Mouse (Mus musculus): ENCODE measurements at regions not wholly inside any gene's neighbourhood (a gene's known extent, or its start where the extent isn't known, plus 50 kb on each side); places are given as distances from the start of the nearest gene placed in this dataset.

DNA sequence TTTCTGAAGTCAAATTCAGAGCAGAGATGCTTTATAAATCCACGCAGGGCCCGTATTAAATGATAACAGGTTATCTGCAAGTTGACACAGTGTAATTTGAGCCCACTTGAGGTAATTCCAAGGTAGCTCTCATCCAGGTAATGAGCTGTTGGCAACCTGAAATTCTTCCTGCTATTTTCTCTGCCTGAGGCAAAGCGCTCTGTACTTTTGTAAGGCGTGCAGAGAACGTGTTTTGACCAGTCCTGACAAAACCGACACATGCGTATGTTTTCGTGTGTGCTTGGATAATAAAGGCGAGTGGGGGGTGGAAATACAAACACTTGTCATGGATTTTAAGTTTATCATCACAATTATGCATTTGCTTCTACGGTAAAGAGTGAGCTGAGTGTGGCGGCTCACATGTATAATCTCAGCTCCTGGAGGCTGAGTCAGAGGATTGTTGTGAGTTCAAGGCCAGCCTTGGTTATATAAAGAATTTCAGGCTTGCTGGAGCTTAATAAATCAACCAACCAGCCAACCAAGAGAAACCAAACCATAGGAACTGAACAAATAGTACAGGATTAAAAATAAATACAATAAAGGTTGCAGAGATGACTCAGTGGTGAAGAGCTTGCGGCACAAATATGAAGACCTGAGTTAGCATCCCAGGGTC lies 72.7 kb upstream of the Stt3b start:
- WGBS, result 90% methylated on average over 12 of the region's 12 CpGs
- TF ChIP-seq CTCF (IDR thresholded peaks at IDR 0.05), result no peak
- DNase-seq (ENCODE audit: low spot score) (no peak), ATAC-seq (ENCODE audit: low FRiP score) (no peak)
- no peak overlapping the region for H3K4me2 ChIP-seq (ENCODE audit: low read depth, low read length, poor library complexity, severe bottlenecking)
- no peaks in the 10 kb centered on the region for H3K9me3 ChIP-seq (ENCODE audit: low read length)
- H3K36me3 ChIP-seq (ENCODE audit: insufficient read depth, low read length), result no peaks in the 10 kb centered on the region
- H3K4me3 ChIP-seq (ENCODE audit: low read depth, low read length), result no peak overlapping the region
- H3K9ac ChIP-seq (replicated peaks; ENCODE audit: low read length, poor library complexity, severe bottlenecking), result no peak overlapping the region
- no peaks in the 10 kb centered on the region for H3K4me1 ChIP-seq (ENCODE audit: insufficient read depth, low read length)
- no peaks in the 10 kb centered on the region for H3K27me3 ChIP-seq (ENCODE audit: insufficient read depth, low read length)
- no peak overlapping the region for H3K27ac ChIP-seq (ENCODE audit: low read depth, low read length)

DNA sequence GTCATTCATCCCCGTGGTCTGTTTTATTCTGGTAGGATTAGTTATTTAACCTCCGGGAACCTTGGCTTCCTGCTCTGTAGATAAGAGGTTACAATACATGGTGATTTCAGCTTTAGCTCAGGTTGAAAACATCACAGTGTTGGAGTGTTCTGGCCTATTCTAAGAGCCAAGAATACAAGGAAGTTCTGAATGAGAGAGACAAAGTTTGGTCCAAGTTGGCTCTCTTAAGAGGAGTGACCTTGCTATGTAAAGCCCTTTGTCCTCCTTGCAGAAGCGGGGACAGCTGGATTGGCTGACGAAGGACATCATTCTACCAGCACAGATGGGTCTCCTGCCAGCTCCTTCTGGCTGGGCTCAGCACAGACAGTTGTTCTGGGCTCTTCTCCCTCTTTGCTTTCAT lies 73.7 kb upstream of the Stt3b start:
- Histone ChIP-seq H3K27ac (ENCODE audit: low read depth, low read length) (no peak overlapping the region), H3K36me3 (ENCODE audit: insufficient read depth, low read length) (no peaks in the 10 kb centered on the region), H3K4me3 (ENCODE audit: low read depth, low read length) (no peak overlapping the region), H3K4me2 (ENCODE audit: low read depth, low read length, poor library complexity, severe bottlenecking) (no peak overlapping the region), H3K4me1 (ENCODE audit: insufficient read depth, low read length) (no peaks in the 10 kb centered on the region), H3K9me3 (ENCODE audit: low read length) (no peaks in the 10 kb centered on the region), H3K27me3 (ENCODE audit: insufficient read depth, low read length) (no peaks in the 10 kb centered on the region), H3K9ac (replicated peaks; ENCODE audit: low read length, poor library complexity, severe bottlenecking) (no peak overlapping the region)
- DNase-seq (ENCODE audit: low spot score) (peak; percentile 54), ATAC-seq (ENCODE audit: low FRiP score) (no peak)
- no peak for TF ChIP-seq CTCF (IDR thresholded peaks at IDR 0.05)
- WGBS, result 68% methylated on average over 4 of the region's 4 CpGs

DNA sequence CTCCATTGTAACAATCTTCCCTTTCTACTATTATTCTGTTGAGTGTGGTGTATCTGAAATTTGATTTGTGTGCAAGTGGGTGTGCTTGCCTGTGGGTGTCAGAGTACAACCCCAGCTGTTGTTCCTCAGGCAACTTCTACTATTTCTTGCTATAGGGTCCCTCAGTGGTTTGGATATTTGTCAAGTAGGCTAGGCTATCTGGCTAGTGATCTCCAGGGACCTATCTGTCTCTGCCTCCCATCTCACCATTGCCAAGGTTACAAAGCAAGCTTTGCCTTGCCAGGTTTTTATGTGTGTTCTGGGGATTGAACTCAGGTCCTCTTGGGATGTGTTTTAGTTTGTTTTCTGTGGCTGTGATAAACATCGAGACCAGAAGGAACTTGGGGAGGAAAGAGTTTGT lies 74.1 kb upstream of the Stt3b start:
- Histone ChIP-seq H3K4me1 (ENCODE audit: insufficient read depth, low read length) (no peaks in the 10 kb centered on the region), H3K36me3 (ENCODE audit: insufficient read depth, low read length) (no peaks in the 10 kb centered on the region), H3K27me3 (ENCODE audit: insufficient read depth, low read length) (no peaks in the 10 kb centered on the region), H3K9ac (replicated peaks; ENCODE audit: low read length, poor library complexity, severe bottlenecking) (no peak overlapping the region), H3K9me3 (ENCODE audit: low read length) (no peaks in the 10 kb centered on the region), H3K4me2 (ENCODE audit: low read depth, low read length, poor library complexity, severe bottlenecking) (no peak overlapping the region), H3K27ac (ENCODE audit: low read depth, low read length) (no peak overlapping the region), H3K4me3 (ENCODE audit: low read depth, low read length) (no peak overlapping the region)
- TF ChIP-seq CTCF (IDR thresholded peaks at IDR 0.05), result no peak
- ATAC-seq (ENCODE audit: low FRiP score) (no peak), DNase-seq (ENCODE audit: low spot score) (peak; percentile 19)
- WGBS, result 97% methylated on average over 1 of the region's 1 CpGs

DNA sequence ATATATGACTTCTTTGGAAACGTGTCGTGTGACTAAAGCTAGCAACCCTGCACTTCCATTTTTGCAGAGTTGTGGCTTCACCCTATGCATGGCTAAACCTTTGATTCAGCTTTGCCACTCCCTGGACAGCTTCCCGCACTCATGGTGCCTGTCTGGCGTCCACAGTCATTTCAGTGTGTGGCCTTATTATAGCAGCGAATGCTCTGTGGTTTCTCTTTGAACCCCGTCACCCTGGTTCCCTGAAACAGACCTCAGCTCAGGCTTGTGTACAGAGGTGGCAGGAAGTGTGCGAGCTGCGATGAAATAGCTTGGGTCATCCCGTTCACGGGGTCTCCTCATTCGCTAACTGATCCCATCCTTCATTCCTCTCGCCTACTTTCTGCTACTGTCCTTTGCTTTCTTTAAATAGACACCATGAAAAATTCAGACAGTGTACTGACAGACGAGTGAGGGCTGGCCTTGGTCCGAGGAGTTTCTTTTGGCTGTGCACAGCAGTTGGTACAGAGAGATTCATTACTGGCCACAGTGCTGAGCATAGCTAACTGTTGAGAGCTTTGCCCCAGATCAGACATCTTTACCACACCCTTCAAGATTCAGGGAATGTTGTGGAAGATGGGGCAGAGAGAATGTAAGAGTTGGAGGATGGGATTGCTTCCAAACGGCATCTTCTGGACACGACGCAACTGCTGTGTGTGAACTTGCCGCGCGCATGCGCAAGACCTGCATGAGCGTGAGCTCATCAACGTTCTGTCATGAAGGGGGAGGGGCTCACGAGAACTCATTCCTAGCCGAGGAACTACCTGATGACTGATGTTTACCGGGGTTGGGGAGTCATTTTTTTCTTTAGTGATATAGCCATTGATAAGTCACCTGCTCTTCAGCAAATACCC lies 77.5 kb upstream of the Stt3b start:
- TF ChIP-seq CTCF (IDR thresholded peaks at IDR 0.05), result no peak
- Histone ChIP-seq H3K4me3 (ENCODE audit: low read depth, low read length) (no peak overlapping the region), H3K9me3 (ENCODE audit: low read length) (no peaks in the 10 kb centered on the region), H3K9ac (replicated peaks; ENCODE audit: low read length, poor library complexity, severe bottlenecking) (no peak overlapping the region), H3K36me3 (ENCODE audit: insufficient read depth, low read length) (no peaks in the 10 kb centered on the region), H3K4me1 (ENCODE audit: insufficient read depth, low read length) (peaks cover 3% of the 10 kb centered on the region; the same call in 1 of the 2 replicates), H3K27ac (ENCODE audit: low read depth, low read length) (no peak overlapping the region), H3K4me2 (ENCODE audit: low read depth, low read length, poor library complexity, severe bottlenecking) (no peak overlapping the region), H3K27me3 (ENCODE audit: insufficient read depth, low read length) (no peaks in the 10 kb centered on the region)
- 87% methylated on average over 26 of the region's 26 CpGs for WGBS
- ATAC-seq (ENCODE audit: low FRiP score) (no peak), DNase-seq (ENCODE audit: low spot score) (no peak)

DNA sequence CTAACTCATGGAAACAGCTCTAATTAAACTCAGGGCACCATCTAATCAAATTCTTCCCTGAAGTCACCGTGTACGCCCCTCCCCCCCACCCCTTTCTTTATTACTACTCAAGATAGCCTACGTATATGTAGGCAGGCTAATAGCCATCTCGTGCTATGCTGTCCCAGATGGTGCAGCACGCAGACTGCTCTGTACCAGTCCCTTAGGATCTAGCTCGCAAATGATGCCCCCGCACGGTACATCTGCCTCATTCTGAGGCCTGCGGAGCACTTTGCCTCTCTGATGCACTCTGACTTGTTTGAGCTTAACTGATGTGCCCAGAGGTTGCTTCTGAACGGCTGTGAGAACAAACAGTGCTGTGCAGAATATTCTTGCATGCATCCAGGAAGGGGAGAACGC lies 78.1 kb upstream of the Stt3b start:
- no peak overlapping the region for H3K4me2 ChIP-seq (ENCODE audit: low read depth, low read length, poor library complexity, severe bottlenecking)
- no peak overlapping the region for H3K4me3 ChIP-seq (ENCODE audit: low read depth, low read length)
- peaks cover 3% of the 10 kb centered on the region; the same call in 1 of the 2 replicates for H3K4me1 ChIP-seq (ENCODE audit: insufficient read depth, low read length)
- no peaks in the 10 kb centered on the region for H3K36me3 ChIP-seq (ENCODE audit: insufficient read depth, low read length)
- H3K27ac ChIP-seq (ENCODE audit: low read depth, low read length), result no peak overlapping the region
- no peak overlapping the region for H3K9ac ChIP-seq (replicated peaks; ENCODE audit: low read length, poor library complexity, severe bottlenecking)
- no peaks in the 10 kb centered on the region for H3K27me3 ChIP-seq (ENCODE audit: insufficient read depth, low read length)
- ATAC-seq (ENCODE audit: low FRiP score) (no peak), DNase-seq (ENCODE audit: low spot score) (no peak)
- 76% methylated on average over 11 of the region's 11 CpGs for WGBS
- no peaks in the 10 kb centered on the region for H3K9me3 ChIP-seq (ENCODE audit: low read length)
- TF ChIP-seq CTCF (IDR thresholded peaks at IDR 0.05), result no peak

DNA sequence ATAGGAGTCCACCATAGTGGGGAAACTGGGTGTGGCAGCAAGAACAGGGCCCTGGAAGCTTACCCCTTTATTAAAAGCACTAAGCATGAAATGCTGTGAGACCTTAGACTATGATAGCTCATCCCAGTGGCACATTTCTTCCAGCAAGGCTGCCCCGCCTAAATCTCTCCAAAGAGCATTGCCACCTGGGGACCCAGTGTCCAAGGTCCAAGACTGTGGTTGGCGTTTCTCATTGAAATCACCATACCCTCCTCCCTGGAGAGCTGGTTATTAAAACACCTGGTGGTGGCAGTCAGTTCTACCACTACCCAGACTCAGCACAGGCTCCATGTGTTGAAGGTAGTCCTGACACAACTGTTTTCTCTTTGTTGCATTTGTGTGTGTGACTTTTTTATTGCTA lies 78.9 kb upstream of the Stt3b start:
- no peak overlapping the region for H3K9ac ChIP-seq (replicated peaks; ENCODE audit: low read length, poor library complexity, severe bottlenecking)
- ATAC-seq (ENCODE audit: low FRiP score) (no peak), DNase-seq (ENCODE audit: low spot score) (no peak)
- no peak overlapping the region for H3K4me2 ChIP-seq (ENCODE audit: low read depth, low read length, poor library complexity, severe bottlenecking)
- 100% methylated on average over 2 of the region's 2 CpGs for whole genome bisulfite sequencing
- TF ChIP-seq CTCF (IDR thresholded peaks at IDR 0.05), result no peak
- peaks cover 3% of the 10 kb centered on the region; the same call in 1 of the 2 replicates for H3K4me1 ChIP-seq (ENCODE audit: insufficient read depth, low read length)
- no peaks in the 10 kb centered on the region for H3K27me3 ChIP-seq (ENCODE audit: insufficient read depth, low read length)
- no peaks in the 10 kb centered on the region for H3K36me3 ChIP-seq (ENCODE audit: insufficient read depth, low read length)
- no peak overlapping the region for H3K4me3 ChIP-seq (ENCODE audit: low read depth, low read length)
- H3K9me3 ChIP-seq (ENCODE audit: low read length), result no peaks in the 10 kb centered on the region
- no peak overlapping the region for H3K27ac ChIP-seq (ENCODE audit: low read depth, low read length)
